Mouse (Mus musculus) spleen, adult 18-20 months (tissue): ENCODE data around the gene St5.

Source experiments
- DNase-seq, 2 experiments: peaks; one replicate each; pipeline ENCODE4 v3.0.0; 2022; ENCODE audit warnings: mixed read lengths in 2 of 2

Gene St5

DNA sequence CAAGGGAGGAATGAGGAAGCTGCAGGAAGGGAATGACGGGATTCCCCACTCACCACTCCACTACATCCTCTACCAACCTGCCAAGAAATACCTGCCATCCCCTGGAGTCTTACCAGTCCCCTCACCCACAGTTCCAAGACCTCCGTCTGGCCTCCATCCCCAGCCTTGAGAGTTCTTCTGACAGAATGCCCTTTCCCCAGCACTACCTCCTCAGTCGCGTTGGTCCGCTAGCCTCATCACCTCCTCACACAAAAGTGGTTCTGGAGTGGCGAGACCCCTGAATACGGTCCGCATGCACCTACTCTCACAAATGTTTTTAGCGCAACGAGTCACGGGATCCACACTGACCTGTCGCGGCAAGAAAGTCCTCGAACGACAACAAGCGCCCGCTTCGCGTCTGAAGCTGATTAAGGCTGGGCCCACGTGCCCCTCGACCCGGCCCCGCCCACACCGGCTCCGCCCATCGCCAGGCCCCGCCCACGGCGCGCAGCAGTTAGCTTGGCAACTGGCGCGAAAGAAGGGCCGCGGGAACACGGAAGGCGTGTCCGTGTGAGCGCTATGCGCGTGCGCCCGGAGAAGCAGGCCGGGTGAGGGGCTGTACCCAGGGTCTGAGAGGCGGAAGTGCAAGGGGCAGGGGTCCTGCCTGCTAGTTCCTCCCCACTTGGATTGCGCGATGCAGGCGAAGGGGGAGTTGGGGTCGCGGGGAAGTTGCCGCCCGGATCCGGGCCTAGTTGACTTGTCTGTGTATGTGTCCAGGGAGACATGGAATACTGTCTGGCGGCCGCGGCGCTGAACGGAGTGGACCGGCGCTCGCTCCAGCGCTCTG, at the start of gene St5, which contains the start of gene Akip1:
St5 (minus strand) TSS at position 416 of the 826 bp plus-strand sequence.
Akip1 (plus strand) TSS at position 501 of the 826 bp plus-strand sequence.
- peak; percentile 88 to 93 for DNase-seq

DNA sequence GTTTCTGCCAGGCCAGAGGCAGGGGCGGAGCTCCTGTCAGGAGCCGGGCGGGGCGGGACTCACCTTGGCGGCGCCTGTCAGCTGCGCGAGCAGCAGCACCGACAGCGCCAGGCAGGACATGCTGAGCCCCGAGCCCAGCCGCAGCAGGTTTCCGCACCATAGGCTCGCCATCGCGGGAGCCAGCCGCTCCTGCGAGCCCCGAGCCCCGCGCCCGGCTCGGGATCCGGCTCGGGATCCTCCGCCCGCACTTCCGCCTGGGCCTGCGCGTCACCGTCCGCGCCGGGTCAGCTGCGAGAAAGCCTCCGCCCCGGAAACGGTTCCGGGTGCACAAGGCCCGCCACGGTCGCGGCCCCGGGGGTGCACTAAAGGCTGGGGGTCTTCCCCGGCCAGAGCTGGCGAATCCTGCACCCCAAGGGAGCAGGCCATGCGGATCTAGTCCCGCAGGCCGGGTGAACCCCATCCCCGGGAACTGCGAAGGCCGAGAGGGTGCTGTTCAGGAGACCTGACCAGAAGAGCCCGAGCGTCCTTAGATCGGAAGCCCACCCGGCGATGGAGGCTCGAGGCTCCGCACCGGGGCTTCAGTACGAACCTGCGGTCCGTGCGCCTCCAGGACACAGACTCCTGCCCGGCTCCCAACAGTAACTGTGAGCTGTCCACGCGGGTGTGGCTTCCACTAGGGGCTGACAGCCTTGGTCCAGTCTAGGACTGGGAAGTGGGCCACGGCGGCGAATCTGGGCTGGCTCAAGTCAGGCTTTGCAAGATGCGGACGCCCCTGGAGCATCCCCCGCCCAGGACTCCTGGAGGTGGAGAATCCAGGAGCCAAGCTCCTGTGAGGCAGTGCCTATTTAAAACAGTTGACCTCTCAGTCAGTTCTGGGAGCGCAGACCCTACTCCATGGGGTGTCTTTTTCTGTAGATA, 48.9 kb upstream of the St5 start, which contains the start of gene Tmem9b:
Tmem9b (minus strand) TSS at position 868 of the 918 bp plus-strand sequence.
- DNase-seq, result peak; percentile 65 to 79

DNA sequence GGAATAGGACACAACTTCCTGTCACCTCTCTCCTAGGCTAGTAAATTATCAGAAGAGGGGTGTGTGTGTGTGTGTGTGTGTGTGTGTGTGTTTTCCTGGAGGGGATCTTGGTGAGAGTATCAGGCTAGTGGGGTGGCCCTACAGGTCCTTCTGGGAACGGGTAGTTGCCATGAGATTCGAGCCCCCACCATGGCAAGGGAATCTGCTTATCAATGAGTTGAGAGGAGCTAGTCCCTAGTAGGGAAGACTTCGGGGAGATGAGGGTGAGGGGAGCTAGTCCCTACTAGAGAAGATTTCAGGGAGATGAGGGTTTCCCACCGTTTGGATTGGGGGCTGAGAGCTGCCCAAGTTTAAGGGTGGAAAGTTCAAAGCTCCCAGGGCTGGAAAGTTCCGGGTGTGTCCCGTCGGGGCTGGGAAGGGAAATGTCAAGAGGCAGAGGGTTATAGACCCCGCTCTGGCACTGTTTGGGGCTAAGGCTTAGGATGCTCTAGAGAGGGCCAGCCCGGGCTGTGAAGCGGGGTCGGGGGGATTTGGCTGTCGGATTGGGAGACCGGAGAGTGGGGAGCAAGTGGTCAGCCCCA, 48.1 kb upstream of the St5 start:
- no peak for DNase-seq

DNA sequence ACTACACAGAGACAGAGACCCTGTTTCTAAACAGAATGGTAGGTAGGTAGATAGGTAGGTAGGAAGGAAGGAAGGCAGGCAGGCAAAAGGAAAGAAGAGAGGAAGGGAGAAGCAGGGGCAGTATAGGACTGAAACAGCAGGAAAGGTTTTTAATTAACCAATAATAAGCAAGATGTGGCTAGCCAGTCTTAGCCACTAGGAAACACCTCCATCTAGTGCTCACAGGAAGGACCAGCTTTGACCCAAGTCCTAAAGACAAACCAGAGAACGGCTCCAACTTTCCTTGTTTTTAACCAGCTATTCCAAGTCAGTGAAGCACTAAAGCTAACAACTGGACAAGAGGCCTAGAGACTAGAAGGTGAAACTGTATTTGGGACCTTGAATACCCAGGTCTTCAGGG, 44.3 kb upstream of the St5 start:
- DNase-seq, result no peak

DNA sequence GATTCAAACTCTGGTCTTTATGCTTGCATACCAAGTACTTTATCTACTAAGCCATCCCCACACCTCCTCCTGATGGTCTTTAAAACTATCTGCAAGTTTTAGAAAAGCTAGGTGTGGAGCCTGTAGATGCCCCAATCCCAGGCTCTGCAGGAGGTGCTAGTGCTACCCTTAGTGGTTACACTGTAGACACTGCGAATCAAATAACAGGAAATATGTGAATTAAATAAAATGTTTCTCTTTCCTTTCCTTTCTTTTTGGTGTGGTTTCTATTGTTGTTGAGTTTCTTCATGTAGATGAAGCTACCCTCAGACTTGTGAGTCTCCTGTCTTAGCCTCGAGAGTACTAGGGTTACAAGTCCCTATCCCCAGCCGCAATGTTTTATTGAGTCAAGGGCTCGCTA, 38.3 kb upstream of the St5 start:
- DNase-seq, result no peak

DNA sequence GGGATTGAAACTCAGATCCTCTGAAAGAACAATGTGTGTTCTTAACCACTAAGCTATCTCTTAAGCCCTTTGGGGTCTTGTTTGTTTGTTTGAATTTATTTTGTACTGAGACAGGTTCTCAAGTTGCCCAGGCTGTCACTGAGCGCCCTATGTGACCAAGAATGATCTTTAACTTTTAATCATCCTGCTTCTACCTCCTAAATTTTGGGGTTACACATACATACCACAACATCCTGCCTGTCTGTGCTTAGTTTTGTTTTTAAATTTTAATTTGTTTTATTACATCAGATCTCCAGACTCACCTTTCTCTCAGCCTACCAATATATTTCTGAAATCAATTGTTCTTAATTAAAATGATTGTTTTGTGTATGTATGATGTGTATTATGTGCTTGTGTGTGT, 37.7 kb upstream of the St5 start:
- DNase-seq, result no peak

DNA sequence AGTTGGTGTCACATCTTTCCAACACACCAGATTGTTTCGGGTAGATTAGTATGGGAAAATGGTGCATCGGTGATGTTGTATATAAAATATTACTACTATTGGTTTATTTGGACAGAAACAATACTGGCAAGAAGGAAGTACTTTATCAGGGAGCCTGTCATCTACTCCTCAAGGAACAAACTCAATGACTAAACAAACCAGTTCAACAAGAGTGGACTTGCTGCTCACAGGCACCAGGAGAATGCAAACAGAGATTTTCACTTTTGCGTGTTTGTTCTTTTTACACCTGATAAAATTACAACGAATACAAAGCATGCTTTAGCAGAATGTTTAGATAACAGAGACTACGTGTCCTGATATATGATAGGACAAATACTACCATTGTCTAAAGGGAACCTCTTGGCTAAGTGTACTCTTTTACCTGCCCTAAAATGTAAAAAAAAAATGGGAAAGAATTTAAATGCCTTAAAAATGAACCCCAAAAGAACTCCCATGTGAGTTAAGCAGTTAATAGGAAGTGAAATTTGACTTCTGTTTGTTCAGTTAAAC, 36.5 kb upstream of the St5 start:
- no peak for DNase-seq

DNA sequence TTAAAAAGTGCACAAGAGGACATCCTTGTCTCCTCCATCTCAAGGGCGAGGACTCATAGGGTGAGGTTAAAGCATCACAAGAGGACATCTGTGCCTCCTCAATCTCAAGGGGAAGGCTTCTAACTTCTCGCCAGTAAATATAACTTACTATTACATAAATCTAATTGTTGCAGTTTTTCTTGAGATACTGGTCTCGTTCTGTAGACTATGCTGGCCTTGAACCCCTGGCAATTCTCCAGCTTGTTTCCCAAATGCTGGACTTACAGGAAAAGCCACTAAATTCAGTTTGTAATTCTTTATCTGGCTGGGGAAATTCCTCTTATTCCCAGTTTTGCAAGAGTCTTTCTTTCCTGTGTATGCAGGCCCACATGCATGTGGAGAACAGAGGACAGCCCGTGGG, 31.4 kb upstream of the St5 start:
- no peak for DNase-seq

DNA sequence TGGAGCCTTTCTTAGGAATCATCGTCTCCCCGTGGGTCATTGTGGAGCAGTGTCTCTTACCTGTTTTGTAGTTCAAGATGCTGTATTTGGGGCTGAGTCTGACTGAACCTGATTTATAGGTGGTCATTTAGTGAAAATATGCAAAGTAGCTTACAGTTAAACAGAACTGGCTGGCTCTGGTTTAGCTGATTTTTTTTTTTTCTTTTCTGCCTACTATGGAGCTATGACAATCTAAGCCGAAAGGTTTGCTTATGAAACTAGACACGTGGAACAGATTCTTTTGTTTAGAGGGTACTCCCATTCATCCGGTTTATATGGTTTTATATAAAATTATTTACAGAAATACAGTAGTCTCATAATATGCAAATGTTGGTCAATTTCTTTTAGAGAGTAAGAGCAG, 28.2 kb upstream of the St5 start, which contains the start of gene Ascl3:
Ascl3 (minus strand) TSS at position 101 of the 400 bp plus-strand sequence.
- no peak for DNase-seq

DNA sequence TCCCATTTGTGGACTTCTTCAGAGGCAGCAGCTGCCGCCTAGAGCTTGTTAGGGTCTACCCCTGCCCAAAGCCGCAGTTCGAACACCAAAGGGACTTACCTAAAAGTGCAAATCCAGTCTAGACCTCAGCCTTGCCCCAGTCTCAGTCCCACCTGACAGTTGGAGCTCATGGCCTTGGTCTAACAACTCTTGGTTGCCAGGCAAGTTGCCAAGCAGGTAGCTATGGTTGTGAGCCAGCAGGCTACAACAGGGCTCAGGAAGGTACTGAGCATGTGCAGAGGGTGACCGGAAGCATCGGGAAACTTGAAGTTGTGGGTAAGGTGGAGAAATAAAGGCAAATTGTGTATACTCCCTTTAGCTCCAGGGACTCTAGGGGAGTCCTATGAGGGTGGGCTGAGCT, 20.3 kb upstream of the St5 start, which contains the start of gene BC051019:
BC051019 (minus strand) TSS at position 154 of the 400 bp plus-strand sequence.
- no peak for DNase-seq

DNA sequence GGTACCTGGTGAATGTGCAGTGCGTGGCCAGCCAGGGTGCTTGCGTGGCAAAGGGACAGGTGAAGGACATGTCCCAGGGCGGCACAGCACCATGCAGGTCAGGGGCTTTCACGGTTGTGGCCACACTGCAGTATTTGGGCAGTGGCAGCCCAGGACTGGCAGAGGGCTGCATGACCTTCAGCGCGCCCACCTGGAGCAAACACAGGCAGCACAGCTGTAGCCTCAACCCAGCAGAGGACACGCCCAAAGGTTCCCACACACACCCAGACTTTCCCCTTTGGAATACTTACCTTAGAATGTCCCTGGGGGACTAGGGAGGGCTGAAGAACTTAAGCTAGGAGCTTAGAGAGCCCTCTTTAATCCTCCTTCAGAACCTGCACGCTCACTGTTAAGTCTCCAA, 19.7 kb upstream of the St5 start:
- no peak for DNase-seq

DNA sequence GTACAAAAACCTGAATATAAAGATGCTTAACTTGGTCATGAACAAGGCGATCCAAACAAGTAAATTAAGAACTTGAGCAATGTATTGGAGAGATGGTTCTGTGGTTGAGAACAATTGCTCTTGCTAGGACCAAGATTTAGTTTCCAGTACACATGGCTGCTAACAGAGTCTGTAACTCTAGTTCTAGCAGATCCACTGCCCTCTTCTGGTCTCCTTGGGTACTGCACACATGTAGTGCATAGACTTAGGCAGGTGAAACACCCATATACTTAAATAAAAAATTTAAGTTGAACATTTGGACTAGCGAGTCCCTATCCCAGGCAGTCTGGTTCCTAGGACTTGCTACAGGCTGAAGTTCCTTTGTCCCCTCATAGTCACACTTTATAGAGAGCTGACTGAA, 19.2 kb upstream of the St5 start:
- no peak for DNase-seq

DNA sequence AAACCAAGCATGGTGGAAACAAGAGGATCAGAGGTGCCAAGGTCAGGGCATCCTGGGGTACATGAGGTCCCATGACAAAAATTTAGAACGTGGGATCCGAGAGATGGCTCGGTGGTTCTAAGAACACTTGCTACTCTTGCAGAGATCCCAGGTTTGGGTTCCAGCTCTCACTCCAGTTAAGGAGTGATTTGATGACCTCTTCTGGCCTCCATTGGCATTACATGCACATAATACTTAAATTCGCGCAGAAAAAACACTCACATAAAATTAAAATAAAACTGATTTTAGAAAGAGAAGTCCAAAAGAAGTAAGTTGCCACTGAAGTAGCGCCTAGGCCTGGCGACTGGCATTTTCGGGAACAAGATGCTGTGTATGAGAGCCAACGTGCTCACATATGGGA, 15.9 kb upstream of the St5 start:
- no peak for DNase-seq

DNA sequence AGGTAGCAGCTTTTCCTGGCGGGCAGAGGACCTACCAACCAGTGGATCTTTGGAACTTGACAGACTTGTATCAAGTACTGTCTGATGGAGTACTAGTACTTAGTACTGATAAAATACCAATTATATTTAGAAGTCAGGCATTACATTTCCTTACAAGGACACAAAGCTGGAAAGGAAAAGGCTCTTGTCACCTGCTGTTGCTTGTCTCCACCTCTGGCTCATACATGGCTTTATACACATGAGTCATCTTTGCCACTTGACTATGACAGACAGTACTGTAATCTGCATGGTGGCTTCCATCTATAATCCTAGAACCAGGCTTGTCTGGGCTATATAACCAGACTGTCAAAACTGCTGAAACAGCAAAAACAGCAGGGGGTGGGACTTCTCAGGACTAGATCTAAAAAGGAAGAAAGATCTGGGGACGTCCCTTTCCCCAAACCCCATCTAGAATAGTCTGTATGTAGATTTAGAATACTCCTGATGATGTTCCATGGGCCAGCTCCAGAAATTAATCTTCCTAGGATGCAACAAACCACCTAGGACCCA, 10.1 kb upstream of the St5 start:
- no peak for DNase-seq

DNA sequence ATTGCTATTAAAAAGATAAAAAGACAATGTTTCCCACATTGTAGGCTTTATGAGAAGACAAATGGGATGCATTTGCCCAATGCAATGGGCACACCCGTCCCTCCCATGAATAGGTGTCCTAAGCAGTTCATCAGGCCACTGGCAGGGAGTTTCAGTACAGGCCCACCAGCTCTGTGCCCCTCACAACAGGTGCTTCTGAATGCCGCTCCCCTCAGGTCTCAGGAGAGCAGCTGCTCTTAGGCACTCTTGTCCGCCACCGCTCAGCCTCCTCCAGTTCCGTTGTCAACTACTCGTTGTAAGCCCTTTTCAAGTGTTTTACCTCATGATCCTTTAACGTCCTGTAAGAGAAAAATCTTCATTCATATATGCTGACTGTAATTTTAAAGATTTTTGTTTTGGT, 8.8 kb upstream of the St5 start:
- no peak for DNase-seq

DNA sequence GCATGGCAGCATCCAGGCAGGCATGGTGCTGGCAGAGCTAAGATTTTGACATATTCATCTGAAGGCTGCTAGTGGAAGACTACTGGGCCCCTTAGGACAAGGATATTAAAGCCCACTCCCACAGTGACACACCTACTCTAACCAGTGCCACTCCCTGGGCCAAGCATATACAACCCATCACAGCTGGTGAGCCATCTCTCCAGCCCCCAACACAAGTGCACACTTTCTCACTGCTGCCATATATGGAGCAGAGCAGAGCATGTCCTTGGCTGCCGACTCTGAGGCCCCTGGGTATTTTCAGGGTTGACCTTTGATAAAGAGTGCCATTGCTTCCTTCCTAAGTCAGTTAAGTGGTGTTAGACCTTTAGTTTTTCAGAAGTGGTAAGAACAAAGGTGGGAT, 6.7 kb upstream of the St5 start:
- no peak for DNase-seq

DNA sequence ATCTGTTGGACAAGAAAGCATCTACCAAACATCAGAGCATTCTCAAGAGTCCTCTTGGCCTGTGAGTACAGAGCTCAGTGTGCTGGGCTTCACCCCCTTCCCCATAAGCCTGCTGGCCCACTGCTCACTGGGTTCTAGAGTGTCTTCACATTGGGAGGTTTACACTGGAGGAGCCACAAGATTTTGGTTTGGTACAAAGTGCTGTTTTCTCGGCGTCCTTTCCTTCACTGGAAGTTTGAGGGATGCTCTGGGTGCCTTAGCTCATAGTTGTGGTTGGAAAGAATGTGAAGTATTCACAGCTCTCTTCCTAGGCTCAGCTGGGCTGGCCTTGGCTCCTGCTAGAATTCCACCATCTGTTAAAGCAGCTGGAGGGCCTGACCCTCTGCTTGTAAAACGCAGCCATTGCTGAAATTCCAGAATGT, 5.6 kb upstream of the St5 start:
- DNase-seq, result no peak

DNA sequence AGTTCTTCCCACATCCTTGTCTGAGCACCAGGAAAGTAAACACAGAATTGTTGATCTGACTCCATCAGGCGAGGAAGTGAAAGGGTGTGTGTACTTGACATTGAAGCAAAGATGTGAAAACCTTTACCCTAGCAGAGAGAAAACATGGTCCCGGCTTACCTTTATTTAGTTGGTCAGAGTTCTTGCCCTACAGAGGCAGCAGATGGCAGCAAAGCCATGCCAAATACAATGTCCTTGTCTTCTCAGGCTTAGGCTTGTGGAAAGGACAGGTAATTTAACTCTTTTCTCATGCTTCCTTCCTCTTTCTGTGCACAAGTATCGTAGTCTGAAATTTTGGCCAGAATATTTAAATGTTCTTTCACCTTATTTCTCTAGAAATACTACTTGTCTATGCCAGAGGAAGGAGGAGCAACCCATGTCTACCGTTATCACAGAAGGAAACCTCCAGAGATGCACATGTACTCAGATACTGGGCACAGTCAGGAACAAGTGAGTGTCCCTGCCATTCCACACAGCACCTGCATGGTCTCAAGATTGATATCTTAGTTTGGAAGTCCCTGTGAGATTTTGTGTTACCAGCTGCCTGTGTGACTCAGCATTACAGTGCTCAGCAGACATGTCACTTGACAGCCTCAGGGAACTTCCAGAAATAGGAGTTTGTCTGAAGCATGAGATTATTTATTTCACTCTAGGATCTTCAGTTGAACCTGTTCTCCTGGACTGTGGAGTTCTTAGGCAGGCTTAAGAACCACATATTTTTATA, 3.8 kb upstream of the St5 start:
- peak in 1 of 2 experiments; percentile 42 for DNase-seq

DNA sequence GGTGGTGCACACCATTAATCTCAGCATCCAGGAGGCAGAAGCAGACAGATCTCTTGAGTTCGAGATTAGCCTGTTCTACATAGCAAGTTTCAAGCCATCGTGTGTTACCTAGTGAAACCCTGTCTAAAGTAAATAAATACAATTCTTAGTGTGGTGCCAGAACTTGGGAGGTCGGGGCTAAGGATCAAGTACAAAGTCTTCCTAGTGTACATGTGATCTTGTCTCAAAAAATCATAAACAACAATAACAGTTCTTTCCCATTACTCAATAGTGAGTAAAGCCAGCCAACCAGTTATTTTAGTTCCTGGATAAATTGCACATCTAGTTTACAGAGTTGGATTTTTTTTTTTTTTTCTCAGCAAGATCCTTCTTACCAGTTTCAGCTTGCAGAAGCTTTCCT, 1.1 kb upstream of the St5 start:
- DNase-seq, result no peak

DNA sequence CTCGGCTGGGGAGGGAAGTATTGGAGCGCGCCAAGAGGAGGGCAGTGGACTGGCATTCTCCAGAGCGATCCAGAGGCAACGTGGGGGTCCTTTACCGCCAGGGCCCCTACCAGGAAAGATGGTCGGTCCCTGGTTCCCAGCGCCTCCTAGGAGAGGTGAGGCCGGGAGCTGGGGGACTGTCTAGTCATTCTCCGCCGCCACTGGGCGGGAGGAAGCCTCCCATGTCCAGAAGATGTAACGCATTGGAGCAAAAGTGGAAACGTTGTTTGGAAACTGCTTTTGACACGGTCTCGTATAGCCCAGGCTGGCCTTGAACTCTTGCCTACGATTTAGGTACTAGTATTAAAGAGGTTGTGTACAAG, 592 bp upstream of the St5 start:
- DNase-seq, result no peak

DNA sequence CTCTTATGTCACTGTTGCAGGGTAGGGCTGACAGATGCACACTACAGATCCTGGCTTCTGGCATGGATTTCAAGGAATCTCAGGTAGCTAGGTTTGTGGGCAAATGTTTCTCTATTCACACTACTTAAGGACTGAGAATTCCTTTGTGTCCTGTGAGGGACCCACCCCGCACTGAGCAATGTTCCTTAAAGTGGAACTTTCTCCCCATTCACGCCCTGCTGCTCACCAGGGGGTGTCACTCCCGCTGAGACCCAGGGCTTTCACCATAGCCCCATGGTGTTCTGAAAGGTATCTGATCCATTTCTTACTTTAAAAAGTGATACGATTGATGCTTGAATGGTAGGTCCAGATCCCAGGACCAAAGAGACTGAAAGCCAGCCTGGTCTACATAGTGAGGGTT, 684 bp downstream of the St5 start:
- no peak for DNase-seq

DNA sequence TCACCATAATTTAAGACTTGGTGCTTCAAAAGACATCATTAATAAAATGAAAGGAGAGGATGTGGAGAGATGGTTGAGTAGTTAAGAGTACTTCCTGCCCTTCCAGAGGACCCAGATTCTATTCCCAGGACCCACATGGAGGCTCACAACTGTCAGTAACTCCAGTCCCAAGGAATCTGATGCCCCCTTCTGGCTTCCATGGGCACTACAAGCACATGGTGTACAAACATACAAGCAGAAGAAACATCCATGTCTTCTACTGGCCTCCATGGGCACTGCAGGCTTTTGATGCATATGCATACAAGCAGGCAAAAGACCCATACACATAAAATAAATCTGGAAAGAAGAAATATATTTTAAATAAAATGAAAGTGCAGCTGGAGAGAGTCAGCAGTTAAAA, 3.2 kb downstream of the St5 start:
- DNase-seq, result no peak
